Mouse (Mus musculus): ENCODE results near the gene Arid3a.

The Arid3a gene

GRCm38 (mm10) chr10:79976071-79976721 lies 49.4 kb downstream of the Arid3a start:
- no peak for DNase-seq (ENCODE audit: low spot score in 2 of 2)

- no peak for DNase-seq (ENCODE audit: low spot score in 2 of 2)
Measured at GRCm38 (mm10) chr10:79976722-79977107, 49.9 kb downstream of the Arid3a start.

GRCm38 (mm10) chr10:79977324-79977723 lies 50.5 kb downstream of the Arid3a start:
- DNase-seq (ENCODE audit: low spot score in 2 of 2) = no peak

GRCm38 (mm10) chr10:79978061-79978460 lies 51.2 kb downstream of the Arid3a start:
- no peak for DNase-seq (ENCODE audit: low spot score in 2 of 2)

GRCm38 (mm10) chr10:79979401-79980155 lies 52.7 kb downstream of the Arid3a start:
- DNase-seq (ENCODE audit: low spot score in 2 of 2) = no peak

- no peak for DNase-seq (ENCODE audit: low spot score in 2 of 2)
Measured at GRCm38 (mm10) chr10:79983205-79983604, 56.4 kb downstream of the Arid3a start.

- peak; percentile 53 to 68 for DNase-seq (ENCODE audit: low spot score in 2 of 2)
Measured at GRCm38 (mm10) chr10:79983670-79984069, 56.8 kb downstream of the Arid3a start.

GRCm38 (mm10) chr10:79984195-79984816 lies 57.5 kb downstream of the Arid3a start, which contains the start of gene Tmem259:
Gene Tmem259, minus strand, starts transcription at chr10:79984330.
- peak; percentile 83 to 87 for DNase-seq (ENCODE audit: low spot score in 2 of 2)

- DNase-seq (ENCODE audit: low spot score in 2 of 2) = peak; percentile 94 to 96
Measured at GRCm38 (mm10) chr10:79984871-79985270, 58.0 kb downstream of the Arid3a start.

GRCm38 (mm10) chr10:79985334-79986231 lies 58.7 kb downstream of the Arid3a start:
- no peak for DNase-seq (ENCODE audit: low spot score in 2 of 2)

GRCm38 (mm10) chr10:79986232-79986878 lies 59.5 kb downstream of the Arid3a start:
- no peak for DNase-seq (ENCODE audit: low spot score in 2 of 2)

GRCm38 (mm10) chr10:79986963-79987362 lies 60.1 kb downstream of the Arid3a start:
- peak; percentile 84 to 90 for DNase-seq (ENCODE audit: low spot score in 2 of 2)

- no peak for DNase-seq (ENCODE audit: low spot score in 2 of 2)
Measured at GRCm38 (mm10) chr10:79987771-79988505, 61.1 kb downstream of the Arid3a start.

- DNase-seq (ENCODE audit: low spot score in 2 of 2) = peak; percentile 74 to 77
Measured at GRCm38 (mm10) chr10:79988506-79989271, 61.8 kb downstream of the Arid3a start, which contains the start of gene Cnn2. Gene Cnn2, plus strand, starts transcription at chr10:79988584.

GRCm38 (mm10) chr10:79989272-79989786 lies 62.5 kb downstream of the Arid3a start:
- no peak for DNase-seq (ENCODE audit: low spot score in 2 of 2)

GRCm38 (mm10) chr10:79989870-79990269 lies 63.0 kb downstream of the Arid3a start:
- no peak for DNase-seq (ENCODE audit: low spot score in 2 of 2)

- DNase-seq (ENCODE audit: low spot score in 2 of 2) = no peak
Measured at GRCm38 (mm10) chr10:79991099-79991498, 64.3 kb downstream of the Arid3a start.

GRCm38 (mm10) chr10:79991548-79991947 lies 64.7 kb downstream of the Arid3a start:
- DNase-seq (ENCODE audit: low spot score in 2 of 2) = no peak

- DNase-seq (ENCODE audit: low spot score in 2 of 2) = no peak
Measured at GRCm38 (mm10) chr10:79994397-79995115, 67.7 kb downstream of the Arid3a start.

All from urinary bladder, postnatal 4 days (tissue).